Mouse (Mus musculus): ENCODE data around the gene Kctd17. TPM values are rescaled to one million over a fixed set of nuclear protein-coding genes. Genes with fewer than 3 reads are reported as not detected.

The Kctd17 gene
- total RNA-seq, 2 experiments from 2014 or later = 248 TPM

GRCm38 (mm10) chr15:78483311-78483710 lies 54.9 kb downstream of the Kctd17 start:
- DNase-seq = peak in 1 of 2 experiments; percentile 4

- no peak for DNase-seq
These were observed 58.2 kb downstream of the Kctd17 start for GRCm38 (mm10) chr15:78486564-78486963.

- DNase-seq = no peak
These were observed 58.7 kb downstream of the Kctd17 start for GRCm38 (mm10) chr15:78487066-78487465.

Other genes with a start within 250 kb of the Kctd17 start
- gene Pvalb, start 222.2 kb upstream of the Kctd17 start, total RNA-seq (2021) = 10 to 100 TPM; 52.0 to 62.7 TPM
- 1 to 10 TPM in 1 of 2 experiments, under 1 TPM in 1; 0.58 to 1.2 TPM for gene Ncf4, start 183.8 kb upstream of the Kctd17 start, total RNA-seq (2021)
- gene Csf2rb2, start 122.8 kb upstream of the Kctd17 start, total RNA-seq (2021) = 1 to 10 TPM; 1.4 to 1.5 TPM
- gene Csf2rb, start 102.8 kb upstream of the Kctd17 start, total RNA-seq (2021) = 1 to 10 TPM; 1.1 to 2.1 TPM
- not detected for gene Tex33, start 32.7 kb upstream of the Kctd17 start, total RNA-seq (2021)
- gene Tst, start 22.7 kb upstream of the Kctd17 start, total RNA-seq (2021) = 10 to 100 TPM; 37.7 to 40.9 TPM
- gene Mpst, start 22.1 kb upstream of the Kctd17 start, total RNA-seq (2021) = 10 to 100 TPM; 24.6 to 30.7 TPM
- gene Tmprss6, start 40.1 kb downstream of the Kctd17 start, total RNA-seq (2021) = 1 to 10 TPM; 3.7 to 5.0 TPM
- under 1 TPM; 0.17 to 0.18 TPM for gene Il2rb, start 66.7 kb downstream of the Kctd17 start, total RNA-seq (2021)
- 1 to 10 TPM; 3.5 to 4.4 TPM for gene C1qtnf6, start 102.9 kb downstream of the Kctd17 start, total RNA-seq (2021)
- 10 to 100 TPM; 21.6 to 25.1 TPM for gene Sstr3, start 116.1 kb downstream of the Kctd17 start, total RNA-seq (2021)
- gene Rac2, start 144.2 kb downstream of the Kctd17 start, total RNA-seq (2021) = 1 to 10 TPM; 2.0 to 2.7 TPM
- 10 to 100 TPM; 22.2 to 23.7 TPM for gene Cyth4, start 168.5 kb downstream of the Kctd17 start, total RNA-seq (2021)

Data from layer of hippocampus, postnatal 36 days (tissue).